Mouse (Mus musculus): ENCODE results near the gene Gm43518. TPM values are rescaled to one million over a fixed set of nuclear protein-coding genes. Genes with fewer than 3 reads are reported as not detected.

Gene Gm43518
- 1.3 and 3.2 TPM in 2 replicates for polyA plus RNA-seq (2016; fragmentation: Nextera tagmentation; extraction: Ambion mirVana)

GRCm38 (mm10) chr5:123927118-123927517, at the start of gene Gm43518:
TSS of gene Gm43518 (plus strand) at chr5:123927418.
- H3K36me3 ChIP-seq, result peaks cover 79% of the 10 kb centered on the region
- H3K4me3 ChIP-seq, result no peak within 1 kb of the TSS
- WGBS, result 95% methylated on average over 9 of the region's 9 CpGs
- DNase-seq (ENCODE audit: low spot score), result no peak
- H3K9me3 ChIP-seq (replicated peaks), result no peaks in the 10 kb centered on the region
- no peak within 1 kb of the TSS for H3K27ac ChIP-seq
- no peaks in the 10 kb centered on the region for H3K27me3 ChIP-seq (ENCODE audit: low read depth, poor library complexity, severe bottlenecking)
- H3K4me1 ChIP-seq, result peaks cover 7% of the 10 kb centered on the region; the same call in 1 of the 2 replicates

- Histone ChIP-seq H3K4me1 (peaks cover 22% of the 10 kb centered on the region), H3K4me3 (no peak overlapping the region), H3K27me3 (ENCODE audit: low read depth, poor library complexity, severe bottlenecking) (0 out of 2 replicates have a peak, but pooled peaks cover 6% of the 10 kb centered on the region), H3K36me3 (no peaks in the 10 kb centered on the region), H3K9me3 (replicated peaks) (no peaks in the 10 kb centered on the region), H3K27ac (no peak overlapping the region)
- DNase-seq (ENCODE audit: low spot score), result no peak
- WGBS, result 79% methylated on average over 14 of the region's 14 CpGs
Measured at GRCm38 (mm10) chr5:123878056-123878455, 49.2 kb upstream of the Gm43518 start.

- Histone ChIP-seq H3K27me3 (ENCODE audit: low read depth, poor library complexity, severe bottlenecking) (0 out of 2 replicates have a peak, but pooled peaks cover 6% of the 10 kb centered on the region), H3K4me3 (no peak within 1 kb of the TSS), H3K9me3 (replicated peaks) (no peaks in the 10 kb centered on the region), H3K36me3 (no peaks in the 10 kb centered on the region), H3K27ac (peak within 1 kb of the TSS; percentile 11; the same call in 1 of the 2 replicates), H3K4me1 (peaks cover 22% of the 10 kb centered on the region)
- no peak for DNase-seq (ENCODE audit: low spot score)
- WGBS, result 75% methylated on average over 12 of the region's 12 CpGs
Measured at GRCm38 (mm10) chr5:123879928-123880327, 47.3 kb upstream of the Gm43518 start, which contains the start of gene Hcar1. TSS of gene Hcar1 (minus strand) at chr5:123880020.

- WGBS, result 83% methylated on average over 14 of the region's 14 CpGs
- H3K27me3 ChIP-seq (ENCODE audit: low read depth, poor library complexity, severe bottlenecking), result 0 out of 2 replicates have a peak, but pooled peaks cover 6% of the 10 kb centered on the region
- DNase-seq (ENCODE audit: low spot score), result no peak
- no peak overlapping the region for H3K4me3 ChIP-seq
- peaks cover 22% of the 10 kb centered on the region for H3K4me1 ChIP-seq
- no peaks in the 10 kb centered on the region for H3K9me3 ChIP-seq (replicated peaks)
- H3K27ac ChIP-seq, result no peak overlapping the region
- H3K36me3 ChIP-seq, result no peaks in the 10 kb centered on the region
Measured at GRCm38 (mm10) chr5:123880778-123881177, 46.4 kb upstream of the Gm43518 start.

GRCm38 (mm10) chr5:123883891-123884290, 43.3 kb upstream of the Gm43518 start:
- Histone ChIP-seq H3K36me3 (no peaks in the 10 kb centered on the region), H3K27me3 (ENCODE audit: low read depth, poor library complexity, severe bottlenecking) (0 out of 2 replicates have a peak, but pooled peaks cover 6% of the 10 kb centered on the region), H3K9me3 (replicated peaks) (no peaks in the 10 kb centered on the region), H3K27ac (no peak overlapping the region), H3K4me1 (peaks cover 9% of the 10 kb centered on the region), H3K4me3 (no peak overlapping the region)
- WGBS, result 87% methylated on average over 7 of the region's 7 CpGs
- no peak for DNase-seq (ENCODE audit: low spot score)

- WGBS, result 78% methylated on average over 10 of the region's 10 CpGs
Measured at GRCm38 (mm10) chr5:123884332-123884731, 42.9 kb upstream of the Gm43518 start.

GRCm38 (mm10) chr5:123886365-123886764, 40.9 kb upstream of the Gm43518 start:
- Histone ChIP-seq H3K27ac (no peak overlapping the region), H3K9me3 (replicated peaks) (no peaks in the 10 kb centered on the region), H3K27me3 (ENCODE audit: low read depth, poor library complexity, severe bottlenecking) (0 out of 2 replicates have a peak, but pooled peaks cover 6% of the 10 kb centered on the region), H3K4me1 (no peaks in the 10 kb centered on the region), H3K36me3 (no peaks in the 10 kb centered on the region), H3K4me3 (no peak overlapping the region)
- WGBS, result 83% methylated on average over 3 of the region's 3 CpGs
- no peak for DNase-seq (ENCODE audit: low spot score)

More at GRCm38 (mm10) chr5:123884332-123884731, 42.9 kb upstream of the Gm43518 start:
- H3K4me1 ChIP-seq, result peaks cover 9% of the 10 kb centered on the region
- H3K27ac ChIP-seq, result no peak overlapping the region
- no peaks in the 10 kb centered on the region for H3K9me3 ChIP-seq (replicated peaks)
- no peak overlapping the region for H3K4me3 ChIP-seq
- DNase-seq (ENCODE audit: low spot score), result no peak
- H3K36me3 ChIP-seq, result no peaks in the 10 kb centered on the region
- H3K27me3 ChIP-seq (ENCODE audit: low read depth, poor library complexity, severe bottlenecking), result 0 out of 2 replicates have a peak, but pooled peaks cover 6% of the 10 kb centered on the region

- no peaks in the 10 kb centered on the region for H3K36me3 ChIP-seq
- 76% methylated on average over 2 of the region's 2 CpGs for WGBS
Measured at GRCm38 (mm10) chr5:123890312-123890711, 36.9 kb upstream of the Gm43518 start.

GRCm38 (mm10) chr5:123890987-123891386, 36.2 kb upstream of the Gm43518 start:
- Histone ChIP-seq H3K4me1 (0 out of 2 replicates have a peak, but pooled peaks cover 3% of the 10 kb centered on the region), H3K27me3 (ENCODE audit: low read depth, poor library complexity, severe bottlenecking) (no peaks in the 10 kb centered on the region), H3K4me3 (no peak overlapping the region), H3K9me3 (replicated peaks) (no peaks in the 10 kb centered on the region), H3K36me3 (no peaks in the 10 kb centered on the region), H3K27ac (no peak overlapping the region)
- 83% methylated on average over 5 of the region's 5 CpGs for WGBS
- no peak for DNase-seq (ENCODE audit: low spot score)

More at GRCm38 (mm10) chr5:123890312-123890711, 36.9 kb upstream of the Gm43518 start:
- no peak overlapping the region for H3K4me3 ChIP-seq
- H3K27me3 ChIP-seq (ENCODE audit: low read depth, poor library complexity, severe bottlenecking), result no peaks in the 10 kb centered on the region
- DNase-seq (ENCODE audit: low spot score), result no peak
- H3K4me1 ChIP-seq, result 0 out of 2 replicates have a peak, but pooled peaks cover 3% of the 10 kb centered on the region
- H3K27ac ChIP-seq, result no peak overlapping the region
- H3K9me3 ChIP-seq (replicated peaks), result no peaks in the 10 kb centered on the region

- Histone ChIP-seq H3K4me1 (0 out of 2 replicates have a peak, but pooled peaks cover 3% of the 10 kb centered on the region), H3K4me3 (no peak overlapping the region), H3K27me3 (ENCODE audit: low read depth, poor library complexity, severe bottlenecking) (no peaks in the 10 kb centered on the region), H3K27ac (no peak overlapping the region), H3K36me3 (no peaks in the 10 kb centered on the region), H3K9me3 (replicated peaks) (no peaks in the 10 kb centered on the region)
- DNase-seq (ENCODE audit: low spot score), result no peak
- 55% methylated on average over 6 of the region's 6 CpGs for WGBS
Measured at GRCm38 (mm10) chr5:123891669-123892068, 35.5 kb upstream of the Gm43518 start.

- Histone ChIP-seq H3K4me3 (no peak overlapping the region), H3K4me1 (0 out of 2 replicates have a peak, but pooled peaks cover 3% of the 10 kb centered on the region), H3K27ac (no peak overlapping the region), H3K27me3 (ENCODE audit: low read depth, poor library complexity, severe bottlenecking) (no peaks in the 10 kb centered on the region), H3K36me3 (no peaks in the 10 kb centered on the region), H3K9me3 (replicated peaks) (no peaks in the 10 kb centered on the region)
- WGBS, result 94% methylated on average over 5 of the region's 5 CpGs
- DNase-seq (ENCODE audit: low spot score), result no peak
Measured at GRCm38 (mm10) chr5:123893520-123893919, 33.7 kb upstream of the Gm43518 start.

- 0 out of 2 replicates have a peak, but pooled peaks cover 3% of the 10 kb centered on the region for H3K4me1 ChIP-seq
- no peaks in the 10 kb centered on the region for H3K9me3 ChIP-seq (replicated peaks)
- DNase-seq (ENCODE audit: low spot score), result no peak
- H3K27me3 ChIP-seq (ENCODE audit: low read depth, poor library complexity, severe bottlenecking), result no peaks in the 10 kb centered on the region
- WGBS, result 85% methylated on average over 11 of the region's 11 CpGs
- H3K36me3 ChIP-seq, result no peaks in the 10 kb centered on the region
- H3K4me3 ChIP-seq, result no peak overlapping the region
- H3K27ac ChIP-seq, result no peak overlapping the region
Measured at GRCm38 (mm10) chr5:123896395-123896794, 30.8 kb upstream of the Gm43518 start.

GRCm38 (mm10) chr5:123897352-123897751, 29.9 kb upstream of the Gm43518 start:
- Histone ChIP-seq H3K27ac (no peak overlapping the region), H3K4me3 (no peak overlapping the region), H3K36me3 (no peaks in the 10 kb centered on the region), H3K27me3 (ENCODE audit: low read depth, poor library complexity, severe bottlenecking) (no peaks in the 10 kb centered on the region), H3K9me3 (replicated peaks) (no peaks in the 10 kb centered on the region), H3K4me1 (no peaks in the 10 kb centered on the region)
- no peak for DNase-seq (ENCODE audit: low spot score)
- WGBS, result 83% methylated on average over 13 of the region's 13 CpGs

All from limb, embryonic 10.5 days (tissue).